Mouse (Mus musculus) forebrain, embryonic 11.5 days (tissue): Measurements from ENCODE around the gene Zfp933. TPM values are rescaled to one million over a fixed set of nuclear protein-coding genes. Genes with fewer than 3 reads are reported as not detected.
"Not testable (repeated sequence)": the region's sequence is repeated elsewhere in the genome, so short reads cannot be mapped to it uniquely, and the experiment has no call there.

Experiments used
- ATAC-seq: fragments of 200-750 bp; cut with Nextera tagmentation; replicated peaks from 2 replicates; pipeline ENCODE4 v1.8.0; 2017; ENCODE audit warnings: moderate TSS enrichment; ENCODE audit not compliant: low FRiP score
- DNase-seq: peaks from one replicate; pipeline ENCODE4 v3.0.0-alpha.2; 2017; ENCODE audit warnings: low spot score
- H3K27ac ChIP-seq: fragments of 300-500 bp; sonication (generic); 2 replicates; pipeline ENCODE4 v1.5.1; 2014; ENCODE audit warnings: low read depth, low read length
- H3K27me3 ChIP-seq: fragments of 300-500 bp; sonication (generic); 2 replicates; pipeline ENCODE4 v1.6.1; 2014; ENCODE audit warnings: mild to moderate bottlenecking, low read length, mixed read lengths; ENCODE audit not compliant: control insufficient read depth, insufficient read depth
- H3K36me3 ChIP-seq: fragments of 300-500 bp; sonication (generic); 2 replicates; pipeline ENCODE4 v1.6.1; 2014; ENCODE audit warnings: mild to moderate bottlenecking, low read length, moderate library complexity, mixed read lengths; ENCODE audit not compliant: control insufficient read depth, insufficient read depth
- H3K4me1 ChIP-seq: fragments of 300-500 bp; sonication (generic); replicated peaks from 2 replicates; pipeline ENCODE4 v1.6.1; 2014; ENCODE audit warnings: low read length, mixed read lengths; ENCODE audit not compliant: control insufficient read depth, insufficient read depth
- H3K4me2 ChIP-seq: fragments of 300-500 bp; sonication (generic); 2 replicates; pipeline ENCODE4 v1.6.1; 2014; ENCODE audit warnings: low read depth, mild to moderate bottlenecking, low read length, moderate library complexity, mixed read lengths; ENCODE audit not compliant: severe bottlenecking
- H3K4me3 ChIP-seq: fragments of 300-500 bp; sonication (generic); 2 replicates; pipeline ENCODE4 v1.5.1; 2014; ENCODE audit warnings: low read depth, low read length
- H3K9ac ChIP-seq: fragments of 300-500 bp; sonication (generic); 2 replicates; pipeline ENCODE4 v1.6.1; 2014; ENCODE audit warnings: low read length
- H3K9me3 ChIP-seq: fragments of 300-500 bp; sonication (generic); 2 replicates; pipeline ENCODE4 v1.6.1; 2016; ENCODE audit warnings: low read length, mixed read lengths; ENCODE audit not compliant: control insufficient read depth
- WGBS: fragments of 180-500 bp; shearing (Covaris S2); extraction: QIAGEN DNeasy Blood & Tissue Kit; methylation state at CpG from one replicate; pipeline ENCODE4 v1.1.7; 2014; 5-methylcytosine and 5-hydroxymethylcytosine counted together
- polyA plus RNA-seq: library from polyadenylated mRNA; unstranded; fragments of >200 nt; fragmentation: Nextera tagmentation; extraction: Ambion mirVana; gene quantifications from 2 replicates; pipeline ENCODE4 v1.2.1, GENCODE M21; 2014

Gene Zfp933
- polyA plus RNA-seq, 1 experiment from 2014 or later: 8.0 TPM

DNA sequence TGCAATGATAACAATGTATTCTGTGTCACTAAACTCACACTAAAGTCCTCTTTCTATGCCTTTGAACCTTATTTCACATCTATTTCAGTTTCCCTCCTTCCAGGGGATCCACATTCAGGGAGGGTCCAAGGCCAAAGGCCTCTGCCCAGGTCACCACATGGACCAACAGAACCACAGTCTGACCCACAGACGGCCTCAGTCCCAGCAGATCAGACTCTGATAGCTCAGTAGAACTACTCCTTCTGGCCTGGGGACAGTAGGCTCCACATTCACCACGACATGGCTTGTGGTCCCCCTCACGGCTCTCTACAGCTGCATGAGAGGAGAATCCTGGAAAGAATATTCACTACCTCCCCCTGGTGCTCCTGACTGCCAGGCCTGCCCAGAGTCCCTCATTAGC lies 5.3 kb downstream of the Zfp933 start:
- Histone ChIP-seq H3K27ac (no peak overlapping the region), H3K4me3 (no peak overlapping the region), H3K9ac (no peak overlapping the region), H3K9me3 (peaks cover 6% of the 10 kb centered on the region; the same call in 1 of the 2 replicates), H3K4me2 (no peak overlapping the region), H3K4me1 (no peaks in the 10 kb centered on the region), H3K36me3 (no peaks in the 10 kb centered on the region; the same call in 1 of the 2 replicates), H3K27me3 (no peaks in the 10 kb centered on the region)
- DNase-seq (no peak), ATAC-seq (no peak)
- WGBS: 91% methylated on average over 3 of the region's 3 CpGs

DNA sequence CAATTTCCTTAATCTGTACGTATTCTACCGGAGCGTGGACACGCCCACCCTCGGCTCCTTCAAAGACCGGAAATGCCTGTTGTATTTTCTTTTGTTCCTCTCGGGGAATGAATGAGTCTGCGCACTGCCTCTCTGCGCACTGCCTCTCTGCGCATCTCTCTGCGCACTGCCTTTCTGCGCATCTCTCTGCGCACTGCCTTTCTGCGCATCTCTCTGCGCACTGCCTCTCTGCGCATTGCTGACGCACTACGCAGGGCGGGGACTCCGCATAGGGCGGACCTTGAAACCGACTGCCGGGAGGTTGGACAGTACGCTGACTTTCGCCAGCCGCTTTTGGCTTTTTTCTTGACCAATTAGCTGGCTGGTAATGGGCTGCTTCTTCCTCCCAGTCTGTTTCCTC lies 8.9 kb downstream of the Zfp933 start:
- H3K9ac ChIP-seq, H3K36me3 ChIP-seq, ATAC-seq, H3K27ac ChIP-seq, H3K4me3 ChIP-seq, H3K9me3 ChIP-seq, H3K4me2 ChIP-seq, H3K27me3 ChIP-seq, DNase-seq, H3K4me1 ChIP-seq: not testable (repeated sequence)
- 99% methylated on average over 8 of the region's 26 CpGs for WGBS

DNA sequence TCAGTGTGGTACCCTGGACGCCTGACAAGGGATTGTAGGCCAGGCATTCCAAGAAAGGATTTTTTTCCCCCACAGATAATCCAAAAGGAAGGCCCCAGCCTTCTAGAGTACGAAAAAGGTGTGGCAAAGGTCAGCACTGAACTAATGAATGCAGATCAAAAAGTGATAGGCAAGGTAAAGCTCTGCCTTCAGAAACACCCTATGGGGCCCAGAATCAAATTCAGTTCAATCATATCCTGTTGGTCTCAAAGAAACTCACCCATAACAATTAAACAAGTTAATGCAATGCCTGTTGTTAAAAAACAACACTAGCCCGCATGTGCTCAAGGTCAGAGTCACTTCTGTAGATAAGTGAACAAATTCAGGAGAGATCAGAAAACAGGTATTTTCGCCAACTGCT lies 23.8 kb downstream of the Zfp933 start:
- no peaks in the 10 kb centered on the region for H3K4me1 ChIP-seq
- H3K9me3 ChIP-seq: peaks cover 26% of the 10 kb centered on the region
- H3K9ac ChIP-seq: no peak overlapping the region
- H3K4me3 ChIP-seq: no peak overlapping the region
- ATAC-seq (no peak), DNase-seq (no peak)
- H3K27ac ChIP-seq: no peak overlapping the region
- H3K36me3 ChIP-seq: peaks cover 35% of the 10 kb centered on the region
- no peak overlapping the region for H3K4me2 ChIP-seq
- WGBS: 92% methylated on average over 4 of the region's 4 CpGs
- H3K27me3 ChIP-seq: no peaks in the 10 kb centered on the region

DNA sequence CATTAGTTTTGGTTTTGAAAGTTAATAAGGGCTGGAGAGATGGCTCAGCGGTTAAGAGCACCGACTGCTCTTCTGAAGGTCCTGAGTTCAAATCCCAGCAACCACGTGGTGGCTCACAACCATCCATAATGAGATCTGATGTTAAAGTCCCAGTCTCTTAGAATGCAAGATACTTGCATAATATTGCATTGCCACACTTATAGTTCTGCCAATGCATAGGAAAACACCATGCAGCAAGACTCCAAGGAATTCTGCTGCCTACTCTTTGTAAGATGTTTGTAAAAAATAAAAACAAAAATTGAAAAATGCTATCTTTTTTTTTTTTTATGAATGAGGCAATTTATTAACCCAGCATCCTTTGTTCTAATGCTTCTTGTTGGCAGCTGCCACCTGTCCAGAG lies 26.8 kb downstream of the Zfp933 start:
- 84% methylated on average over 3 of the region's 3 CpGs for WGBS
- Histone ChIP-seq H3K36me3 (peaks cover 16% of the 10 kb centered on the region), H3K9me3 (peaks cover 22% of the 10 kb centered on the region)
- H3K4me3 ChIP-seq, DNase-seq, H3K9ac ChIP-seq, H3K27me3 ChIP-seq, H3K27ac ChIP-seq, ATAC-seq, H3K4me1 ChIP-seq, H3K4me2 ChIP-seq: not testable (repeated sequence)

DNA sequence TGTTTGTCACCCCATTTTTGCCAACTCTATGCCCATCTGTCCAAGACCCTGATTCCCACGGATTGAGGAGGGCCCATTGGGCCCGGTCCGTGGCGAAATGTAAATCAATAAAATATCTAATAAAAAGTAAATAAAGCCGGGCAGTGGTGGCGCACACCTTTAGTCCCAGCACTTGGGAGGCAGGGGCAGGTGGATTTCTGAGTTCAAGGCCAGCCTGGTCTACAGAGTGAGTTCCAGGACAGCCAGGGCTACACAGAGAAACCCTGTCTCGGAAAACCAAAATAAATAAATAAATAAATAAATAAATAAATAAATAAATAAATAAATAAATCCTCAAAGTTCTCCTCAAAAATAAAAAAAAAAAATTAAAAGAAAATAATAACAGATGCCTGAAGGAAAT lies 28.5 kb downstream of the Zfp933 start:
- not testable (repeated sequence) for H3K9ac ChIP-seq, H3K27me3 ChIP-seq, H3K27ac ChIP-seq, H3K4me2 ChIP-seq, H3K4me3 ChIP-seq, H3K4me1 ChIP-seq, ATAC-seq, H3K36me3 ChIP-seq, DNase-seq
- WGBS: 85% methylated on average over 7 of the region's 7 CpGs
- peaks cover 14% of the 10 kb centered on the region; the same call in 1 of the 2 replicates for H3K9me3 ChIP-seq

DNA sequence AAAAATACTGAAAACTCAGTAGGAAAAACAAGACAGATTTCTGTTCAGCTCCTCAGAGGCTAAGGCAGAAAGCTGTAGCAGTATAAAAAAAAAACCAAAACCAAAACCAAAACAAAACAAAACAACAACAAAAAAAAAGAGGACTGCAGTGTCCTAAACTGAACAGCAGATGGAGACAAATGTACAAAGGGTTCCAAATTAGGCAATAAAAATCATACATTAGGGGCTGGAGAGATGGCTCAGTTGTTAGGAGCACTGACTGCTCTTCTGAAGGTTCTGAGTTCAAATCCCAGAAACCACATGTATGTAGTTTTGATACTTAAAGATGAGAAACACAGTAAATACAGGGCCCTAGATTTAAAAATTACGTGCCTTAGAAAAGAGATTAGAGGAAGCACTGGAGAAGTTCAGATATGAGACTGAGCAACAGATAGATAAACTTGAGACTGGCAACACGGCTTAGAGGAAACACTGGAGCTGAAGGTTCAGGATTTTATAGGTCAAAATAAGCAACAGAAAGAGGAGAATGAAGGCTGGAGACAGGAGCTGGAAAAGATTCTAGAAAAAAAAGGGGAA lies 33.5 kb downstream of the Zfp933 start:
- no peak overlapping the region for H3K4me2 ChIP-seq
- no peak overlapping the region for H3K27ac ChIP-seq
- H3K36me3 ChIP-seq: no peaks in the 10 kb centered on the region
- 0 out of 2 replicates have a peak, but pooled peaks cover 5% of the 10 kb centered on the region for H3K9me3 ChIP-seq
- no peaks in the 10 kb centered on the region for H3K4me1 ChIP-seq
- DNase-seq: no peak
- no peak overlapping the region for H3K9ac ChIP-seq
- H3K4me3 ChIP-seq: no peak overlapping the region
- WGBS: 91% methylated on average over 2 of the region's 2 CpGs
- no peak for ATAC-seq
- H3K27me3 ChIP-seq: no peaks in the 10 kb centered on the region

DNA sequence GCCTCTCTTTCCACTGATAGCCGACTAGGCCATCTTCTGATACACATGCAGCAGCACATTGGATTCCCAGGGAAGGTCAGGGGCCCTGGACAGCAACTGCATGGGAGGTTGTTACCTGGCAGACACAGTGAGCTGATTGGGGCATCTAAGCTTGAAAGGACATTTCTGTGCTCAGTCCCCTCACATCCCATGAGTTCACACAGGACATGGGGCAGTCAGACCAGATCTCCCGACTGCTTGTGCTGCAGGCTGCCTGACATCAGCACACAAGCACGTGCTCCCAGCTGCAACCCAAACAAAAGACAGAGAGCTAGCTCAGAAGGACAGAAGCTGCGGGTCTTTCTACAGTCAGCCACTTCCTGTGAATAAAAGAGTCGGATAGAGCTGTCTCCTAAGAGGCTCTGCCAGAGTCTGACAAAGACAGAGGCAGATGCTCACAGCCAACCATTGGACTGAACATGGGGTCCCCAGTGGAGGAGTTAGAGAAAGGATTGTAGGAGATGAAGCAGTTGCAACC lies 34.9 kb downstream of the Zfp933 start:
- no peaks in the 10 kb centered on the region for H3K27me3 ChIP-seq
- WGBS: 48% methylated on average over 5 of the region's 5 CpGs
- no peak overlapping the region for H3K4me3 ChIP-seq
- H3K36me3 ChIP-seq: no peaks in the 10 kb centered on the region
- no peak overlapping the region for H3K27ac ChIP-seq
- ATAC-seq (peak; percentile 26; the same call in 1 of the 2 replicates), DNase-seq (no peak)
- H3K4me1 ChIP-seq: no peaks in the 10 kb centered on the region
- 0 out of 2 replicates have a peak, but pooled peaks cover 2% of the 10 kb centered on the region for H3K9me3 ChIP-seq
- H3K4me2 ChIP-seq: no peak overlapping the region
- no peak overlapping the region for H3K9ac ChIP-seq

DNA sequence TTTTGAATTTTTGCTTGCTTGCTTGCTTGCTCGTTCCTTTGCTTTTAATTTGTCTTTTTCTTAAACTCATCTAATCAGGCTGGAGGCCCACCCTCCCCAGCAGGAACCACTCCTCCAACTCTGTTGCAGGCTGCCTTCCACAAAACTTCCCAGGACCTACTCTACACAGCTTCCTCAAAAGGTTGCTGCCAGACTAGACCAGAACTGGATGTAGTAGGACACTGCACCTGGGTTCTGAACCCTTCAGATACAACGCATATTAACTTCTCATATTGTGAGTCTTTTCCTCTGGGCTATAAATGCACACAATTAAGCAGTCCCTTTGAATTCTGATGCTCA lies 38.2 kb downstream of the Zfp933 start:
- not testable (repeated sequence) for H3K27me3 ChIP-seq, H3K27ac ChIP-seq, H3K9me3 ChIP-seq, ATAC-seq, DNase-seq, H3K4me3 ChIP-seq, H3K9ac ChIP-seq, H3K36me3 ChIP-seq, H3K4me1 ChIP-seq
- peak overlapping the region; percentile 53; the same call in 1 of the 2 replicates for H3K4me2 ChIP-seq
- WGBS: 47% methylated on average over 2 of the region's 2 CpGs

DNA sequence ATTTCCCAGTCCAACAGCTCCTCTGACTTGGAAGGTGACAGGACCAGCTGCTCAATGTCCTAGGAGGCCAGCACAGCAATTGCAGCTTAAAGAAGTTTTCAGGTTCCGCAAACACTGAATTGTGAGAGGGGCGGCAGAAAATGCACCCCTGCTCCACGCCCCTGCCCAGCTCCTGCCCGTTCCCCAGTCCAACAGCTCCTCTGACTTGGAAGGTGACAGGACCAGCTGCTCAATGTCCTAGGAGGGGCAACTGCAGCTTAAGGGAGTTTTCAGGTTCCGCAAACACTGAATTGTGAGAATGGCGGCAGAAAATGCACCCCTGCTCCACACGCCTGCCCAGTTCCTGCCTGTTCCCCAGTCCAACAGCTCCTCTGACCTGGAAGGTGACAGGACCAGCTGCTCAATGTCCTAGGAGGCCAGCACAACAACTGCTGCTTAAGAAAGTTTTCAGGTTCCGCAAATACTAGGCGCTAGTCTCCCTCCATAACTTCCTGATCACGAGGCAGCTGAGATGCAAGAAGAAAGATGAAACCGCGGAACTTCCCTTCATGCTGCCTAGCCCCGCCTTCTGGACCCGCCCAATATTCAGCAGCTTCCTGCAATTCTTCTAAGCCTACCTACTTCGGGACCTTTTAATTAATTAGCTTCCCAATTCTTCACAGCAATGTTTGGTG lies 38.7 kb downstream of the Zfp933 start, which contains the start of gene Zfp984:
Zfp984 (minus strand) TSS at position 497 of the 674 bp plus-strand sequence.
- not testable (repeated sequence) for H3K36me3 ChIP-seq, H3K27me3 ChIP-seq, H3K4me1 ChIP-seq, H3K9me3 ChIP-seq, H3K27ac ChIP-seq
- DNase-seq (peak; percentile 66), ATAC-seq (peak; percentile 64)
- H3K4me2 ChIP-seq: peak within 1 kb of the TSS; percentile 53
- H3K4me3 ChIP-seq: peak within 1 kb of the TSS; percentile 42
- H3K9ac ChIP-seq: peak within 1 kb of the TSS; percentile 66
- 7% methylated on average over 15 of the region's 15 CpGs for WGBS
